ENCODE assay signal across 8 mouse cellular contexts in genomic region chr5:103629111-103629764, GRCm38 (mm10). TPM values are rescaled to one million over a fixed set of nuclear protein-coding genes. Genes with fewer than 3 reads are reported as not detected.
DNase-seq lines count a peak whose midpoint lies in the region; ATAC-seq lines count a peak whose summit lies in the region.

Slc10a6 (minus strand) TSS chr5:103629403.

- H3K27me3 ChIP-seq in kidney, embryonic 15.5 days = no peaks in the 10 kb centered on the region

- no peak within 1 kb of the TSS for H3K4me3 ChIP-seq in kidney, embryonic 15.5 days (replicated peaks)

- ATAC-seq in kidney, embryonic 15.5 days (replicated peaks; ENCODE audit: low FRiP score) = no peak

- peak; percentile 71 for DNase-seq in kidney, adult 18-20 months
- DNase-seq in brain, embryonic 18.5 days (ENCODE audit: low read depth, low spot score) = peak; percentile 50
- DNase-seq in heart, adult 9 months (ENCODE audit: low spot score in 2 of 2) = peak; percentile 95 to 98
- DNase-seq in kidney, postnatal 14 days = peak; percentile 86
- peak; percentile 92 to 94 for DNase-seq in lung, adult 18-20 months
- peak; percentile 40 for DNase-seq in right cerebral cortex, postnatal 4 days
- no peak for DNase-seq in B cell, adult 2 months

- H3K4me1 ChIP-seq in kidney, embryonic 15.5 days = no peaks in the 10 kb centered on the region

- H3K36me3 ChIP-seq in kidney, embryonic 15.5 days = no peaks in the 10 kb centered on the region

- H3K9ac ChIP-seq in kidney, embryonic 15.5 days = no peak within 1 kb of the TSS

- WGBS in kidney, embryonic 15.5 days = 65% methylated on average over 17 of the region's 17 CpGs

- H3K9me3 ChIP-seq in kidney, embryonic 15.5 days (replicated peaks) = no peaks in the 10 kb centered on the region

- no peak within 1 kb of the TSS for H3K27ac ChIP-seq in kidney, embryonic 15.5 days

- H3K4me2 ChIP-seq in kidney, embryonic 15.5 days = no peak within 1 kb of the TSS

RNA-seq across cellular contexts. Expression of gene Slc10a6, which starts in this region (rescaled TPM):
- polyA plus RNA-seq in kidney, embryonic 15.5 days (2015; fragmentation: Nextera tagmentation; extraction: Ambion mirVana) = 0.19 and 0.32 TPM in 2 replicates

Comparison
In these comparisons a context has a peak if more than half of its experiments do, and no peak if none do; other contexts are left out.
1. DNase-seq: peak in kidney, adult 18-20 months (single experiment), brain, embryonic 18.5 days (single experiment), heart, adult 9 months (2 of 2), kidney, postnatal 14 days (single experiment), lung, adult 18-20 months (2 of 2) and right cerebral cortex, postnatal 4 days (single experiment); none in B cell, adult 2 months (0 of 2).